In the genomic region with DNA sequence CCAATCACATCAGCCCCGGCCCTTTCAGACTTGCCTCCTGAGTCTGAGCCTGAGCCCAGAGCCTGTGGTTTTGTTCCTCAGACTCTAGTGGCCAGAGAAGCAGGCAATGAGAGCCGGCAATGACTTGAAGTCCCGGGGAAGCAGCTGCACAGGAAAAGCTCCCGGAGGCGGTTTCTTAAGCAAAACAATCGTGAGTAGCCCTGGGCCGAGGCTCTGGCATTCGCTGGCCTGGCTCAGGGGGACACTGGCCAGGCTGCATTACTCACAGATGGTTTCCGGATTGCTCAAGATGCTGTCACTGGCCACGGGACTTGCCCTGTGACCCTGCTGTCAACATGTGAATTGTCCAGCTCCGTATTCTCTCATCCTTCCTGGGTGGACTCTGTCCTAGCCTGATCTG, we compare ENCODE assay signal across 9 mouse cellular contexts. TPM values are rescaled to one million over a fixed set of nuclear protein-coding genes. Genes with fewer than 3 reads are reported as not detected.
DNase-seq lines count a peak whose midpoint lies in the region; ATAC-seq lines count a peak whose summit lies in the region.
"Had no signal": no experiment of that assay in that cellular context is flagged by ENCODE, and none has a peak within 500 bp of the region (broad histone marks: within the 10 kb centered on the region; RNA-seq: fewer than 3 reads in every experiment).

No protein-coding gene starts in this region.

- peaks cover 29% of the 10 kb centered on the region for H3K4me1 ChIP-seq in forebrain, embryonic 10.5 days
- H3K4me1 ChIP-seq in forebrain, embryonic 15.5 days: peaks cover 14% of the 10 kb centered on the region

- no peaks in the 10 kb centered on the region for H3K9me3 ChIP-seq in forebrain, embryonic 10.5 days
- no peaks in the 10 kb centered on the region for H3K9me3 ChIP-seq in forebrain, embryonic 15.5 days
- H3K9me3 ChIP-seq: embryonic facial prominence, embryonic 15.5 days had no signal

- no peaks in the 10 kb centered on the region for H3K36me3 ChIP-seq in forebrain, embryonic 10.5 days (replicated peaks)
- no peaks in the 10 kb centered on the region for H3K36me3 ChIP-seq in forebrain, embryonic 15.5 days
- H3K36me3 ChIP-seq: embryonic facial prominence, embryonic 15.5 days had no signal

- no peak for ATAC-seq in forebrain, embryonic 15.5 days (replicated peaks)
- ATAC-seq in megakaryocyte, adult 5-6 weeks (ENCODE audit: poor library complexity, severe bottlenecking): peak; percentile 48

- H3K4me3 ChIP-seq in forebrain, embryonic 10.5 days: no peak overlapping the region
- no peak overlapping the region for H3K4me3 ChIP-seq in forebrain, embryonic 15.5 days
- H3K4me3 ChIP-seq: embryonic facial prominence, embryonic 15.5 days had no signal

- 34% methylated on average over 11 of the region's 11 CpGs for WGBS in forebrain, embryonic 10.5 days
- WGBS in forebrain, embryonic 15.5 days: 43% methylated on average over 11 of the region's 11 CpGs

- H3K9ac ChIP-seq in forebrain, embryonic 15.5 days (replicated peaks): no peak overlapping the region
- H3K9ac ChIP-seq: embryonic facial prominence, embryonic 15.5 days had no signal

- peaks cover 44% of the 10 kb centered on the region for H3K27me3 ChIP-seq in forebrain, embryonic 10.5 days (ENCODE audit: poor library complexity, severe bottlenecking)
- H3K27me3 ChIP-seq in forebrain, embryonic 15.5 days: 0 out of 2 replicates have a peak, but pooled peaks cover 10% of the 10 kb centered on the region

- DNase-seq in forebrain, embryonic 10.5 days (ENCODE audit: extremely low spot score, low spot score): peak; percentile 16
- peak; percentile 99 for DNase-seq in 416B (ENCODE audit: low read depth)
- DNase-seq in cerebellum, postnatal 25 days: peak; percentile 21 to 32
- peak; percentile 86 for DNase-seq in heart, adult 8-10 months (ENCODE audit: low spot score)
- DNase-seq in left cerebral cortex, adult 11 months (ENCODE audit: low spot score): peak; percentile 30
- no peak for DNase-seq in natural killer cell, adult 2 months (ENCODE audit: low spot score in 2 of 2)

- H3K4me2 ChIP-seq in forebrain, embryonic 15.5 days (replicated peaks): no peak overlapping the region
- H3K4me2 ChIP-seq: embryonic facial prominence, embryonic 15.5 days had no signal

- no peak overlapping the region for H3K27ac ChIP-seq in forebrain, embryonic 10.5 days
- no peak overlapping the region for H3K27ac ChIP-seq in forebrain, embryonic 15.5 days (replicated peaks)
- H3K27ac ChIP-seq: embryonic facial prominence, embryonic 15.5 days had no signal

RNA-seq across cellular contexts. Expression of gene Arhgap22, which starts 33.8 kb away (rescaled TPM):
- 2.3 and 2.5 TPM in 2 replicates for polyA plus RNA-seq in forebrain, embryonic 10.5 days (2016; fragmentation: Nextera tagmentation; extraction: Ambion mirVana)
- 0.52 and 1.4 TPM in 2 replicates for polyA plus RNA-seq in forebrain, embryonic 15.5 days (2015; fragmentation: Nextera tagmentation; extraction: Ambion mirVana)
- 1 to 10 TPM in 3 of 4 experiments, under 1 TPM in 1; 0.65 to 2.4 (median 1.2) TPM for total RNA-seq in heart, adult 8-10 months (2022)
- total RNA-seq in megakaryocyte, adult 5-6 weeks (2015): 0.89 TPM in 1 of 2 replicates, not detected in the other
- 0.24 and 0.70 TPM in 2 replicates for total RNA-seq in megakaryocyte, adult 5-6 weeks (2017)

Comparison
In these comparisons a context has a peak if more than half of its experiments do, and no peak if none do; other contexts are left out.
1. DNase-seq: peak in forebrain, embryonic 10.5 days (single experiment), 416B (single experiment), cerebellum, postnatal 25 days (2 of 2), heart, adult 8-10 months (single experiment) and left cerebral cortex, adult 11 months (single experiment); none in natural killer cell, adult 2 months (0 of 2).